Mouse (Mus musculus): ENCODE results near the gene Dnaja2. TPM values are rescaled to one million over a fixed set of nuclear protein-coding genes. Genes with fewer than 3 reads are reported as not detected.
A peak's percentile ranks its signal among the peaks of the same experiment; 100 is the strongest.

The Dnaja2 gene
- polyA plus RNA-seq, 1 experiment, result 221 TPM

- H3K27me3 ChIP-seq (ENCODE audit: control insufficient read depth, insufficient read depth, low read length, poor library complexity, severe bottlenecking), result no peaks in the 10 kb centered on the region
- H3K4me3 ChIP-seq (ENCODE audit: low read depth, low read length), result no peak overlapping the region
- no peaks in the 10 kb centered on the region for H3K36me3 ChIP-seq (ENCODE audit: control insufficient read depth, insufficient read depth, low read length, poor library complexity, severe bottlenecking)
- H3K9me3 ChIP-seq (replicated peaks; ENCODE audit: control insufficient read depth, insufficient read depth, low read length, poor library complexity, severe bottlenecking), result peaks cover 13% of the 10 kb centered on the region
- TF ChIP-seq POLR2A (IDR thresholded peaks at IDR 0.05; ENCODE audit: insufficient read depth, low read length), result no peak
- TF ChIP-seq EP300 (IDR thresholded peaks at IDR 0.05; ENCODE audit: insufficient read depth, low read depth, low read length), result no peak
- no peak for TF ChIP-seq CTCF (IDR thresholded peaks at IDR 0.05; ENCODE audit: low read depth, low read length)
- no peak overlapping the region for H3K9ac ChIP-seq (ENCODE audit: low read depth, poor library complexity, severe bottlenecking)
- peaks cover 2% of the 10 kb centered on the region for H3K4me1 ChIP-seq (ENCODE audit: control insufficient read depth, insufficient read depth, low read length)
- H3K27ac ChIP-seq (ENCODE audit: insufficient read depth, low read length), result peak overlapping the region; percentile 62; the same call in 1 of the 2 replicates
These were observed 33.5 kb upstream of the Dnaja2 start for GRCm38 (mm10) chr8:85588596-85588995.

- H3K9ac ChIP-seq (ENCODE audit: low read depth, poor library complexity, severe bottlenecking), result no peak overlapping the region
- no peaks in the 10 kb centered on the region for H3K36me3 ChIP-seq (ENCODE audit: control insufficient read depth, insufficient read depth, low read length, poor library complexity, severe bottlenecking)
- no peaks in the 10 kb centered on the region for H3K4me1 ChIP-seq (ENCODE audit: control insufficient read depth, insufficient read depth, low read length)
- no peak overlapping the region for H3K4me3 ChIP-seq (ENCODE audit: low read depth, low read length)
- TF ChIP-seq POLR2A (IDR thresholded peaks at IDR 0.05; ENCODE audit: insufficient read depth, low read length) (no peak), EP300 (IDR thresholded peaks at IDR 0.05; ENCODE audit: insufficient read depth, low read depth, low read length) (no peak), CTCF (IDR thresholded peaks at IDR 0.05; ENCODE audit: low read depth, low read length) (no peak)
- H3K27me3 ChIP-seq (ENCODE audit: control insufficient read depth, insufficient read depth, low read length, poor library complexity, severe bottlenecking), result no peaks in the 10 kb centered on the region
- no peak overlapping the region for H3K27ac ChIP-seq (ENCODE audit: insufficient read depth, low read length)
- no peaks in the 10 kb centered on the region for H3K9me3 ChIP-seq (replicated peaks; ENCODE audit: control insufficient read depth, insufficient read depth, low read length, poor library complexity, severe bottlenecking)
These were observed 22.5 kb upstream of the Dnaja2 start for GRCm38 (mm10) chr8:85577666-85578065.

GRCm38 (mm10) chr8:85573972-85574496 lies 18.9 kb upstream of the Dnaja2 start:
- Histone ChIP-seq H3K27me3 (ENCODE audit: control insufficient read depth, insufficient read depth, low read length, poor library complexity, severe bottlenecking) (no peaks in the 10 kb centered on the region; the same call in 1 of the 2 replicates), H3K4me3 (ENCODE audit: low read depth, low read length) (no peak overlapping the region), H3K36me3 (ENCODE audit: control insufficient read depth, insufficient read depth, low read length, poor library complexity, severe bottlenecking) (no peaks in the 10 kb centered on the region)

GRCm38 (mm10) chr8:85570466-85570865 lies 15.3 kb upstream of the Dnaja2 start:
- Histone ChIP-seq H3K9ac (ENCODE audit: low read depth, poor library complexity, severe bottlenecking) (no peak overlapping the region), H3K27ac (ENCODE audit: insufficient read depth, low read length) (no peak overlapping the region), H3K4me3 (ENCODE audit: low read depth, low read length) (no peak overlapping the region), H3K9me3 (replicated peaks; ENCODE audit: control insufficient read depth, insufficient read depth, low read length, poor library complexity, severe bottlenecking) (no peaks in the 10 kb centered on the region), H3K27me3 (ENCODE audit: control insufficient read depth, insufficient read depth, low read length, poor library complexity, severe bottlenecking) (no peaks in the 10 kb centered on the region; the same call in 1 of the 2 replicates), H3K4me1 (ENCODE audit: control insufficient read depth, insufficient read depth, low read length) (no peaks in the 10 kb centered on the region), H3K36me3 (ENCODE audit: control insufficient read depth, insufficient read depth, low read length, poor library complexity, severe bottlenecking) (no peaks in the 10 kb centered on the region)
- no peak for TF ChIP-seq EP300 (IDR thresholded peaks at IDR 0.05; ENCODE audit: insufficient read depth, low read depth, low read length)

More at GRCm38 (mm10) chr8:85573972-85574496, 18.9 kb upstream of the Dnaja2 start:
- no peaks in the 10 kb centered on the region for H3K9me3 ChIP-seq (replicated peaks; ENCODE audit: control insufficient read depth, insufficient read depth, low read length, poor library complexity, severe bottlenecking)
- no peak overlapping the region for H3K27ac ChIP-seq (ENCODE audit: insufficient read depth, low read length)
- no peak overlapping the region for H3K9ac ChIP-seq (ENCODE audit: low read depth, poor library complexity, severe bottlenecking)
- no peak for TF ChIP-seq CTCF (IDR thresholded peaks at IDR 0.05; ENCODE audit: low read depth, low read length)
- TF ChIP-seq EP300 (IDR thresholded peaks at IDR 0.05; ENCODE audit: insufficient read depth, low read depth, low read length), result no peak
- no peak for TF ChIP-seq POLR2A (IDR thresholded peaks at IDR 0.05; ENCODE audit: insufficient read depth, low read length)
- no peaks in the 10 kb centered on the region for H3K4me1 ChIP-seq (ENCODE audit: control insufficient read depth, insufficient read depth, low read length)

GRCm38 (mm10) chr8:85567801-85568200 lies 12.7 kb upstream of the Dnaja2 start:
- Histone ChIP-seq H3K9ac (ENCODE audit: low read depth, poor library complexity, severe bottlenecking) (no peak overlapping the region), H3K4me1 (ENCODE audit: control insufficient read depth, insufficient read depth, low read length) (no peaks in the 10 kb centered on the region), H3K27ac (ENCODE audit: insufficient read depth, low read length) (no peak overlapping the region), H3K9me3 (replicated peaks; ENCODE audit: control insufficient read depth, insufficient read depth, low read length, poor library complexity, severe bottlenecking) (no peaks in the 10 kb centered on the region), H3K36me3 (ENCODE audit: control insufficient read depth, insufficient read depth, low read length, poor library complexity, severe bottlenecking) (no peaks in the 10 kb centered on the region), H3K27me3 (ENCODE audit: control insufficient read depth, insufficient read depth, low read length, poor library complexity, severe bottlenecking) (no peaks in the 10 kb centered on the region; the same call in 1 of the 2 replicates), H3K4me3 (ENCODE audit: low read depth, low read length) (no peak overlapping the region)
- TF ChIP-seq POLR2A (IDR thresholded peaks at IDR 0.05; ENCODE audit: insufficient read depth, low read length) (no peak), EP300 (IDR thresholded peaks at IDR 0.05; ENCODE audit: insufficient read depth, low read depth, low read length) (no peak), CTCF (IDR thresholded peaks at IDR 0.05; ENCODE audit: low read depth, low read length) (no peak)

- Histone ChIP-seq H3K4me1 (ENCODE audit: control insufficient read depth, insufficient read depth, low read length) (no peaks in the 10 kb centered on the region), H3K9me3 (replicated peaks; ENCODE audit: control insufficient read depth, insufficient read depth, low read length, poor library complexity, severe bottlenecking) (no peaks in the 10 kb centered on the region; the same call in 1 of the 2 replicates), H3K27me3 (ENCODE audit: control insufficient read depth, insufficient read depth, low read length, poor library complexity, severe bottlenecking) (no peaks in the 10 kb centered on the region; the same call in 1 of the 2 replicates), H3K36me3 (ENCODE audit: control insufficient read depth, insufficient read depth, low read length, poor library complexity, severe bottlenecking) (no peaks in the 10 kb centered on the region), H3K9ac (ENCODE audit: low read depth, poor library complexity, severe bottlenecking) (no peak overlapping the region), H3K27ac (ENCODE audit: insufficient read depth, low read length) (no peak overlapping the region), H3K4me3 (ENCODE audit: low read depth, low read length) (no peak overlapping the region)
- TF ChIP-seq POLR2A (IDR thresholded peaks at IDR 0.05; ENCODE audit: insufficient read depth, low read length) (no peak), CTCF (IDR thresholded peaks at IDR 0.05; ENCODE audit: low read depth, low read length) (no peak), EP300 (IDR thresholded peaks at IDR 0.05; ENCODE audit: insufficient read depth, low read depth, low read length) (no peak)
These were observed 10.0 kb upstream of the Dnaja2 start for GRCm38 (mm10) chr8:85565186-85565585.
